Mouse (Mus musculus) liver, adult 2 months (tissue): ENCODE data around the gene Ipo13. TPM values are rescaled to one million over a fixed set of nuclear protein-coding genes. Genes with fewer than 3 reads are reported as not detected.

ENCODE experiments used
- DNase-seq: peaks from one replicate; pipeline ENCODE4 v3.0.0-alpha.2; 2011; ENCODE audit warnings: low read depth, low spot score; ENCODE audit errors: extremely low read depth
- H3K27ac ChIP-seq: fragments of 200-500 bp; replicated peaks from 2 replicates; pipeline ENCODE4 v1.5.1; 2012; ENCODE audit warnings: low read depth, mild to moderate bottlenecking, control low read depth, inconsistent platforms, low read length; ENCODE audit not compliant: insufficient read depth
- H3K27me3 ChIP-seq: fragments of 200-500 bp; 2 replicates; pipeline ENCODE4 v1.6.1; 2012; ENCODE audit warnings: mild to moderate bottlenecking, moderate library complexity, low read length, inconsistent platforms; ENCODE audit not compliant: control insufficient read depth, insufficient read depth
- H3K36me3 ChIP-seq: fragments of 200-500 bp; 2 replicates; pipeline ENCODE4 v1.6.1; 2012; ENCODE audit warnings: low read length, inconsistent platforms; ENCODE audit not compliant: control insufficient read depth, insufficient read depth
- H3K4me1 ChIP-seq: fragments of 200-500 bp; 2 replicates; pipeline ENCODE4 v1.6.1; 2011; ENCODE audit warnings: low read length; ENCODE audit not compliant: control insufficient read depth, insufficient read depth
- H3K4me3 ChIP-seq: fragments of 200-500 bp; 2 replicates; pipeline ENCODE4 v1.5.1; 2011; ENCODE audit warnings: low read depth, mild to moderate bottlenecking, control low read depth, low read length, moderate library complexity; ENCODE audit not compliant: insufficient read depth
- H3K79me2 ChIP-seq: fragments of 200-500 bp; 2 replicates; pipeline ENCODE4 v1.6.1; 2012; ENCODE audit warnings: inconsistent platforms, mild to moderate bottlenecking, low read length, moderate library complexity; ENCODE audit not compliant: control insufficient read depth, insufficient read depth
- H3K9ac ChIP-seq: fragments of 200-500 bp; 2 replicates; pipeline ENCODE4 v1.6.1; 2012; ENCODE audit warnings: low read depth, mild to moderate bottlenecking, control low read depth, inconsistent platforms, low read length
- CTCF ChIP-seq: fragments of 200-500 bp; IDR thresholded peaks from 2 replicates; pipeline ENCODE4 v1.5.1; 2011; ENCODE audit warnings: low read depth, low read length, control low read depth
- POLR2A ChIP-seq: fragments of 200-500 bp; IDR thresholded peaks from 2 replicates; pipeline ENCODE4 v1.6.1; 2011; ENCODE audit warnings: low read length, control low read depth; ENCODE audit not compliant: insufficient read depth; ENCODE audit errors: extremely low read depth
- WGBS: fragments of 180-500 bp; shearing (Covaris S2); methylation state at CpG from one replicate; pipeline ENCODE4 v1.1.7; 2018; 5-methylcytosine and 5-hydroxymethylcytosine counted together
- polyA plus RNA-seq: library from polyadenylated mRNA; depleted of rRNA; stranded (reverse); fragments of >200 nt; gene quantifications from 2 replicates; pipeline ENCODE4 v1.2.3, GENCODE M21; 2012
- total RNA-seq: library from RNA; depleted of rRNA; stranded (reverse); fragments of >200 nt; gene quantifications from 2 replicates; pipeline ENCODE4 v1.2.3, GENCODE M21; 2014

The Ipo13 gene
- total and polyA plus RNA-seq, 2 experiments: 3.5 to 23.5 TPM

DNA sequence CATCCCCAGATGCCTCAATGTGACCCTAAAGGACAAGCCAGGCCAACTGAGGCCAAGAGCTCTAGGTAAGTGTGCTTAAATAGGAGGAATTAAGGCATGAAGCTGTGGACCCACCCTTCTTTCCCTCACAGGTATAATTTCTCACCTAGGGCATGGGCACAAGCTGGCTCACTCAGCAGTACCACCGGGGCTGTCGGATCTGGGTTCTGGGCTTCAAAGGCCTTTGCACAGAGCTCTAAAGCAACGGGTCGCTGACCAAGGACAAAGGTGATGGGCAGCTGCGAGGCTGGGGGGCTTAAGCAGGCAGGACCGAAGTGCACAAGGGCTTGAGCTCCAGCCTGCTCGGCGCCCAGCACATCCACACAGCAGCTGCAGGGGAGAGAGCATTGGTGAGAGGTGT is 24.0 kb downstream of the Ipo13 start:
- H3K27ac ChIP-seq: no peak overlapping the region
- H3K9ac ChIP-seq: no peak overlapping the region
- WGBS: 91% methylated on average over 8 of the region's 8 CpGs
- H3K4me1 ChIP-seq: peaks cover 12% of the 10 kb centered on the region; the same call in 1 of the 2 replicates
- no peak for DNase-seq
- no peaks in the 10 kb centered on the region for H3K27me3 ChIP-seq
- no peak overlapping the region for H3K4me3 ChIP-seq
- H3K79me2 ChIP-seq: peaks cover 5% of the 10 kb centered on the region; the same call in 1 of the 2 replicates
- peaks cover 1% of the 10 kb centered on the region; the same call in 1 of the 2 replicates for H3K36me3 ChIP-seq
- TF ChIP-seq CTCF (no peak), POLR2A (no peak)

DNA sequence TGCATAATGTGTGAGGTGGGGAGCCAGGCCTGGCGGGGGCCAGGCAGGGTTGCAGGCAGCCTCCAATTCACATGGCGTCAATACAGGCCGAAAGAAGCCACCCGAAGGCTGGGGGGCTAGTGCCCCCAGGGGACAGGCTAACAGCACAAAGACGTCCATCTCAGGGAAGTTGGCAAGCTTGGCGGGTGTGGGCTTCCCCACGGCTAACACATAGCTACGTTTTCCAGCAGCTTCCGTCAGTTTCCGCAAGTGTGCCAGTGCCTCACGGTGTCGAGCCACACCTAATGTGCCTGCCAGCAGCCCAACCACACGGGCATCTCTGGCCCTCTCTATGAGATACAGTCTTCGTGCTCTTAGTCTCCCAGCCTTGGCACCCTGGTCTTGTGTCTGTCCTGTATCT is 24.8 kb downstream of the Ipo13 start:
- Histone ChIP-seq H3K27me3 (no peaks in the 10 kb centered on the region), H3K9ac (no peak overlapping the region), H3K79me2 (peaks cover 5% of the 10 kb centered on the region; the same call in 1 of the 2 replicates), H3K27ac (no peak overlapping the region), H3K36me3 (peaks cover 3% of the 10 kb centered on the region; the same call in 1 of the 2 replicates), H3K4me1 (peaks cover 12% of the 10 kb centered on the region; the same call in 1 of the 2 replicates), H3K4me3 (no peak overlapping the region)
- 96% methylated on average over 14 of the region's 14 CpGs for WGBS
- TF ChIP-seq POLR2A (no peak), CTCF (no peak)
- no peak for DNase-seq

DNA sequence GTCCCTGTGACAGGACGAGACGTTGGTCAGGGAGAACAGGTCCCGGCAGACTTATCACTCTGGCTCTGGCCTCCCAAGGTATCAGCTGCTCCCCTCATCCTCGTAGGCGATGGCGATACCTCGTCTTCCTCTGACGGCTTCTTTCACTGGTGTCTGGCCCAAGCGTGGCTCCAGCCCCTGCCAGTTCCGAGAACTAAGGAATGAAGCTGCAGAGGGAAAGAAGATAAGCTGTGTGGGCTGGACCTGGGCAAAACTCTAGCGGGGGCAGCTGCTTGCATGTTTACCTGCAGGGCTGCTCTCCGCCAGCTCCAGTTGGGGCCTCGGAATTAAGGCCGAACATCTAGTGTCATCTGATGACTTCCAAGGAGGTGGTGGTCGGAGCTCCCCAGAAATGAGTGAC is 25.3 kb downstream of the Ipo13 start:
- H3K27ac ChIP-seq: no peak overlapping the region
- H3K9ac ChIP-seq: no peak overlapping the region
- WGBS: 93% methylated on average over 15 of the region's 15 CpGs
- H3K36me3 ChIP-seq: peaks cover 7% of the 10 kb centered on the region; the same call in 1 of the 2 replicates
- H3K4me3 ChIP-seq: no peak overlapping the region
- peaks cover 5% of the 10 kb centered on the region; the same call in 1 of the 2 replicates for H3K79me2 ChIP-seq
- no peaks in the 10 kb centered on the region for H3K27me3 ChIP-seq
- TF ChIP-seq POLR2A (no peak), CTCF (no peak)
- no peak for DNase-seq
- H3K4me1 ChIP-seq: peaks cover 12% of the 10 kb centered on the region; the same call in 1 of the 2 replicates

DNA sequence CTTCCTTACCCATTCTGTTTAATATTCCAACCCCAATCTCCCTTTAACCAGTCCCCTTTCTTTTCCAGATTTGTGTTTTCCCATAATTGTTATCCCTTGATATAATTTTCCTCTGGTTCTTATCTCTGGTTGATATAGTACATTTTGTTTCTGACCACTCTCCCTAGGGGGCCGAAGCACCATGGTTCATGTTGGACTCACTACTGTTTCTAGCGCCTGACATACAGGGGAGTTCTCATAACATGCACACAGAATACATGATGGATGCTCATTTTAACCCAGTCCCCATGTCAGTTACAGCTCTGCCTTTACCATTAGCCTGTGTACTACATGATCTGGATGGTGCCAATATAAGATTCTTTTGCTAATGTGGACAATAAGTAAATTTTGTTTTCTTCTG is 26.9 kb downstream of the Ipo13 start:
- Histone ChIP-seq H3K27ac (no peak overlapping the region), H3K4me1 (peaks cover 15% of the 10 kb centered on the region), H3K79me2 (peaks cover 5% of the 10 kb centered on the region; the same call in 1 of the 2 replicates), H3K27me3 (no peaks in the 10 kb centered on the region), H3K9ac (no peak overlapping the region), H3K4me3 (no peak overlapping the region), H3K36me3 (peaks cover 12% of the 10 kb centered on the region; the same call in 1 of the 2 replicates)
- WGBS: 71% methylated on average over 2 of the region's 2 CpGs
- no peak for DNase-seq
- no peak for TF ChIP-seq POLR2A
- no peak for TF ChIP-seq CTCF

DNA sequence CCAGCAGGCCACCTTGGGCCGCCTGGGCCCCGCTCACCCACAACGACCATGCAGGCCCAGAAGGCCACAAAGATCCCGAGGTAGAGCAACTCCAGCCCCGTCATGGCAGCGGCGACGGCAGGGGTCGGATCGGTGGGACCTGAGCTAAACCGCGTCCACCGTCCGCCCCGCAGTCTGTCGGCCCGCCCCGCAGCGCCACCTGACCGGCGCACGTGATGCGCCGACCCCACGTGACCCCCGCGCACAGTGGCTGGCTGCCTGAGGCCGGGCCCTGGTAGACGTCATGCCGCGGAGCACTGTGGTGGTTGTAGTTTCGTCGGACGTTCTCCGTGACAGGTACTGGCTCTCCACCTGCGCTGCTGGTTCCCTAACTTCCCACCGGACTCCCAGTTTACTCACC is 27.7 kb downstream of the Ipo13 start, which contains the start of gene Atp6v0b:
TSS of gene Atp6v0b (minus strand) at position 201 of the 400 bp plus-strand sequence.
- H3K9ac ChIP-seq: peak within 1 kb of the TSS; percentile 96
- H3K27ac ChIP-seq: peak within 1 kb of the TSS; percentile 77
- no peaks in the 10 kb centered on the region for H3K27me3 ChIP-seq
- DNase-seq: peak; percentile 75
- peaks cover 14% of the 10 kb centered on the region for H3K4me1 ChIP-seq
- under 1% methylated on average over 37 of the region's 37 CpGs for WGBS
- peaks cover 5% of the 10 kb centered on the region; the same call in 1 of the 2 replicates for H3K79me2 ChIP-seq
- peak; percentile 78; the same call in 1 of the 2 replicates for TF ChIP-seq POLR2A
- TF ChIP-seq CTCF: no peak
- peaks cover 12% of the 10 kb centered on the region; the same call in 1 of the 2 replicates for H3K36me3 ChIP-seq
- peak within 1 kb of the TSS; percentile 86 for H3K4me3 ChIP-seq

DNA sequence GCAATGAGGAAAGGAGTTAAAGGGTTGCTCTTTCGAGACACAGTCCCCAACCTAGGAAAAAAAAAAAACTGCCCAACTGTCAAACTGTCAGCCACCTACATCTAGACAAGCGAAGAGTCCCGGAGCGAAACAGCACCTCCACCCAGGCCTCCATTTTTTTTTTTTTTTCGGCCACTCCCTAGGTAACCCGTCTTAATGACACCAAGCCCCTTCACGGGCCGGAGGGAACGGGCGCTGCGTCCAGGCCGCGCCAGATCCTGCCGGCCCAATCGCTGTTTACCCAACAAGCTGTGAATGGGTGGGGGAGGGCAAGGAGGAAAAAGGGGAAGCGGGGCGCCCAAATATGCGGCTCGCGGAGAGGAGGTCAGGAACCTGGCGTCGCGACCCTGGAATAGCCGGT is 28.2 kb downstream of the Ipo13 start:
- peak; percentile 17 for DNase-seq
- peaks cover 5% of the 10 kb centered on the region; the same call in 1 of the 2 replicates for H3K79me2 ChIP-seq
- H3K4me1 ChIP-seq: peaks cover 12% of the 10 kb centered on the region
- peak overlapping the region; percentile 86 for H3K4me3 ChIP-seq
- H3K27ac ChIP-seq: peak overlapping the region; percentile 77
- H3K36me3 ChIP-seq: peaks cover 12% of the 10 kb centered on the region; the same call in 1 of the 2 replicates
- H3K27me3 ChIP-seq: no peaks in the 10 kb centered on the region
- TF ChIP-seq POLR2A: no peak
- TF ChIP-seq CTCF: no peak
- WGBS: 1% methylated on average over 24 of the region's 24 CpGs
- H3K9ac ChIP-seq: peak overlapping the region; percentile 96
